Mouse (Mus musculus) layer of hippocampus, adult 6 months (tissue): ENCODE measurements around the gene Scn8a. TPM values are rescaled to one million over a fixed set of nuclear protein-coding genes. Genes with fewer than 3 reads are reported as not detected.

Experiments used
- long read RNA-seq, 2 experiments: library from polyadenylated mRNA; unstranded; transcript quantifications; one replicate each; pipeline ENCODE4 v2.0.0; 2019 to 2020
- polyA plus RNA-seq: library from polyadenylated mRNA; unstranded; fragments of <200 nt; fragmentation: Nextera tagmentation; gene quantifications from 2 replicates; pipeline ENCODE4 v1.2.3, GENCODE M21; 2021

The Scn8a gene
- 17.8 and 19.2 TPM in 2 replicates for polyA plus RNA-seq
- long read RNA-seq, experiment 1, partial matches to known transcripts: 84 of 101 reads
- long read RNA-seq, experiment 1, other reads (novel, unspliced or antisense): 17 of 101 reads
- long read RNA-seq, experiment 2, full-length matches to known transcripts: 49 of 276 reads
- long read RNA-seq, experiment 2, partial matches to known transcripts: 116 of 276 reads
- long read RNA-seq, experiment 2, other reads (novel, unspliced or antisense): 111 of 276 reads

GRCm38 (mm10) chr15:100869558-100869957 is at the start of gene Scn8a:
Gene Scn8a (plus strand): TSS chr15:100869858.

DNA sequence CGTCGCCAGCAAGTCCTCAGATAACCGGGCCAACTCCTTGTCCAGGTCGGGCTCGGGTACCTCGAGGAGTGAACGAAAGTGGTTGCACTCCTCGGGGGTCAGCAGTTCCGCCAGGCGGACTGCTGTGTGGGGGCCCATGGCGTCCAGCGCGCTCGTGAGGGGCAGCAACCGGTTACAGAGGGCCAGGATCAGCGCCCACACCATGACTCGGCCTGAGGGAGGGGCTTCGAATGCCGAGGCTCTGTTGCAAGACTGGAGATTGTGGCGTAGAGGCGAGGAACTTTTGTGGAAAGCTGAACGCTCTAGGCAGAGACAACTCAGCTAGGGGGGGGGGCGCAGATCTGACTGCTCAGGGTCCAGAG is 177.5 kb downstream of the Scn8a start, which contains the start of gene Gm47841:
Gm47841 (minus strand) TSS at position 204 of the 362 bp plus-strand sequence.

DNA sequence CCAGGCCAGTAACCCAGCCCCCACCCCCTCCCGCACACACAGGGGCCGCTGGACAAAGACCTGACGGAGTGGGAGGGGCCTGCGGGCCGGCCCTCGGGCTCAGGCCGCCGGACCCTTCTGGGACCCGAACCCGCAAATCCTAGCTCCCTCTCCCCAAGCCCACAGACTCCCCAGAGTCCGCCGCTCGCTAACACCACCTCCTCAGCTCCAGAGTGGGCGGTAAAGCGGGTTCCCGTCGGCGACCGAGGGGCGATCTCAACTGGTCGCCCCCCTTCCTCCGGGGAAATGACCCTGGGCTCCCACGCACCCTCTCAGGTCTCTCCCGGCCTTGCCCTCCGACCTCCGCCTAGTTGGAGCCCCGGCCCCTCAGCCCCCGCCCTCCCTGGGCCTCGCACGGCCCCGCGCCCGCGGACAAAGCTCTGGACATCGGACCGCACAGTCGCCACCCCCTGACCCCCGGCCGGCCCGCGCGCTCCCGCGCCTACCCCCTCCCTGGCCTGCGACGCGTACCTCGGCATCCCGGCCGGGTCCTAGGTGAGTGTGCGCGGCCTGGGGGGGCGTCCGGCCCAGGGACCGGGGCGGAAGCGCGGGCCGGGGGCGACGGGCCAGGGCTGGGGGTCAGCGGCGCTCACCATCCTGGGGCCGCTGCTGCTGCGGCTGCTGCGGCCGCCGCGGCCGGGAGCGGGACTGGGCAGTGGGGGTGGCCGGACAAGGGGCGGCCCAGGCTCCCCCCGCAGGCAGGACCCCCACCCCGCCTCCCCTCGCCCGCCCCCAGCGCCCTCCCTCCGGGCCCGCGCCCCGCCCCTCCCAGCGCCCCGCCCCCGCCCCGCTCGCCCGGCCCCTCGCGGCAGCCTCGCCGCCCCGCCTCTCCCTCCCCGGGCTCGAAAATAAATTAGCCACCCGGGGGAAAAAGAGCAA is 208.4 kb downstream of the Scn8a start, which contains the start of gene Fignl2:
Fignl2 (minus strand) TSS at position 755 of the 918 bp plus-strand sequence.

Other genes with a start within 250 kb of the Scn8a start
- 2.1 and 2.3 TPM in 2 replicates for gene Smagp, start 232.9 kb upstream of the Scn8a start, polyA plus RNA-seq
- gene Bin2, start 200.3 kb upstream of the Scn8a start, polyA plus RNA-seq: 3.8 and 4.4 TPM in 2 replicates
- 4.8 and 5.3 TPM in 2 replicates for gene Cela1, start 181.9 kb upstream of the Scn8a start, polyA plus RNA-seq
- 6.6 TPM in 2 replicates for gene Galnt6, start 140.5 kb upstream of the Scn8a start, polyA plus RNA-seq
- gene Slc4a8, start 108.1 kb upstream of the Scn8a start, polyA plus RNA-seq: 23.1 and 24.3 TPM in 2 replicates
- gene Gm47841, start 177.5 kb downstream of the Scn8a start, polyA plus RNA-seq: not detected in 2 replicates
- gene Fignl2, start 208.7 kb downstream of the Scn8a start, polyA plus RNA-seq: 0.06 TPM in 1 of 2 replicates, not detected in the other
- not detected in 2 replicates for gene Ankrd33, start 245.9 kb downstream of the Scn8a start, polyA plus RNA-seq